Mouse (Mus musculus) bone marrow, adult 2 months (tissue): ENCODE results near the gene Hoxd10.

ENCODE experiments used
- CTCF ChIP-seq: fragments of 200-500 bp; IDR thresholded peaks from 2 replicates; pipeline ENCODE4 v1.5.1; 2011; ENCODE audit warnings: low read length, control low read depth; ENCODE audit not compliant: control insufficient read depth, insufficient read depth
- POLR2A ChIP-seq: fragments of 200-500 bp; IDR thresholded peaks from 2 replicates; pipeline ENCODE4 v1.6.1; 2011; ENCODE audit warnings: low read depth, mild to moderate bottlenecking, control low read depth, low read length, borderline replicate concordance; ENCODE audit not compliant: control insufficient read depth

DNA sequence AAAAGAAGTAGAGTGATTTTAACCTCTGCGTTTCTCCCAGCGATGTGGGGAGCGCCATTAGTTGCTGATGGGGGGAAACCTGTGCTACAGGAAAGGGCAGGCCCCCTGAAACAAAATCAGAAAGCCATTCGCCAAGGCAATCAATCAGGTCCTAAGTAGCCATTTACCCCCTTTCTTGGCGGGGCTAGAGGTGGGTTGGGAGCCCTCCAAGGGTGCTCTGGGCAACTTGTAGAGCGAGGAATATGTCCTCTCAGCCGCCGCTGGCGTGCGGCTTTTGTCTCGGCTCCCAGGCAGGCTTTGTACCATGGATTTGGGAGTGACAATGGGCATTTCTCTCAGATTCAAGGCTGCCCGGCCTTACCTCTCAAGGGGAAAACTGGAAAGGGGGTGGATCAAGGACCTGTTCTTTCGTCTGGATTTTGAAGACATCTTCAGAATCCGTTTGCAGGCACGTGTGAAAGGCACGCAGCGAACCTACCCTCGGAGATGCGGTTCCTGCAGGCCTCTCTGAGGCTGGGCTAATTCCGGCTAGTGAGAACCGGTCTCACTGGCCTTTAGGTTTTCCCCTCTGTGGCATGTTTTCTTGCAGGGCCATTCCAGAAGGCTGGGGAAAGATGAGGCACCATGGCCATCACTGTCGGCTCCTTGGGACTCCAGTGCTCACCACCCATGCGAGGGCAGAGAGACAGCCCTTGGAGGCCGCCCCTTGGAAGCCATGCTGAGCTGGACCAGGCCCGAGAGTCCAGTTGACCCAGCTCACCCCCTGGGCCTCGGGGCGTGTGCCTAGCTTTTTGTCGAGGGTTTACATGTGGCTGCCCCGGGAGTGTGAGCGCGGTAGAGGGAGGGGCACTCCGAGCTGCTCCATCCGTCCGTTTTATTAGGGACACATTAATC, 5.0 kb downstream of the Hoxd10 start:
- no peak for TF ChIP-seq CTCF
- no peak for TF ChIP-seq POLR2A
